In the genomic region with DNA sequence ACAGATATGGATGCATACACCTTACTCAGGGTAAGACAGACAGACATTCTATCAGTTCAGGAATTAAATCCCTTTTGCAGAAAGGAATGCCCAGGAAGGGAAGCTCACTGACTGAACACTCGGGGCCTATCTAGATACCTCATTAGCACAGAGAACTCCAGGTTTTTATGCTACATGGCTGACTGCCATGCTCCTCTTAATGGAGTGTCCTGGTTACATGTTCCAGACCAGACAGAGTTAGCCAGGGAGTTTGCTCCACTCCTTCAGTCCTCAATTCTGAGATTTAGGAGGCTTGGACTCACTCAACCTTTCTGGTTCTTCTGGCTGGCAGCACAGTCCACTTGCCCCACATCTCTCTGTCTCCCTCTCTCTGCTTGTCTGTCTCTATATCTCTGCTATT, we compare ENCODE assay signal across 11 mouse cellular contexts.
"Had no signal": no experiment of that assay in that cellular context is flagged by ENCODE, and none has a peak within 500 bp of the region (broad histone marks: within the 10 kb centered on the region; RNA-seq: fewer than 3 reads in every experiment).

No protein-coding gene starts in this region.

- ATAC-seq: intestine, embryonic 16.5 days; liver, embryonic 12.5 days; midbrain, embryonic 13.5 days had no signal

- DNase-seq: kidney, adult 2 months; kidney, postnatal 25 days; layer of hippocampus, adult 9-11 months; right cerebral cortex, adult 18-20 months; right cerebral cortex, postnatal 25 days had no signal

- H3K9me3 ChIP-seq: kidney, embryonic 15.5 days; limb, embryonic 15.5 days; liver, embryonic 12.5 days; midbrain, embryonic 13.5 days; neural tube, embryonic 15.5 days had no signal

- H3K27me3 ChIP-seq: kidney, embryonic 15.5 days; limb, embryonic 15.5 days; liver, embryonic 12.5 days; midbrain, embryonic 13.5 days; neural tube, embryonic 15.5 days had no signal

- H3K36me3 ChIP-seq: kidney, embryonic 15.5 days; limb, embryonic 15.5 days; liver, embryonic 12.5 days; midbrain, embryonic 13.5 days; neural tube, embryonic 15.5 days had no signal

- H3K9ac ChIP-seq: kidney, embryonic 15.5 days; limb, embryonic 15.5 days; liver, embryonic 12.5 days; midbrain, embryonic 13.5 days; neural tube, embryonic 15.5 days had no signal

- H3K4me3 ChIP-seq: kidney, embryonic 15.5 days; limb, embryonic 15.5 days; liver, embryonic 12.5 days; midbrain, embryonic 13.5 days; neural tube, embryonic 15.5 days had no signal

- H3K4me1 ChIP-seq: liver, embryonic 12.5 days had no signal

- H3K27ac ChIP-seq: kidney, embryonic 15.5 days; limb, embryonic 15.5 days; liver, embryonic 12.5 days; midbrain, embryonic 13.5 days; neural tube, embryonic 15.5 days had no signal

- H3K4me2 ChIP-seq: kidney, embryonic 15.5 days; limb, embryonic 15.5 days; liver, embryonic 12.5 days; midbrain, embryonic 13.5 days; neural tube, embryonic 15.5 days had no signal
